Mouse (Mus musculus): ENCODE data around the gene Btn2a2.

Btn2a2 gene

GRCm38 (mm10) chr13:23448758-23449157 is 39.9 kb downstream of the Btn2a2 start:
- no peak for DNase-seq (ENCODE audit: low read depth, low spot score)

GRCm38 (mm10) chr13:23446498-23446952 is 42.1 kb downstream of the Btn2a2 start:
- DNase-seq (ENCODE audit: low read depth, low spot score), result peak; percentile 94

GRCm38 (mm10) chr13:23445561-23446320 is 42.9 kb downstream of the Btn2a2 start:
- DNase-seq (ENCODE audit: low read depth, low spot score), result peak; percentile 95

- no peak for DNase-seq (ENCODE audit: low read depth, low spot score)
Measured at GRCm38 (mm10) chr13:23445156-23445555, 43.5 kb downstream of the Btn2a2 start.

GRCm38 (mm10) chr13:23444451-23444850 is 44.2 kb downstream of the Btn2a2 start:
- no peak for DNase-seq (ENCODE audit: low read depth, low spot score)

- DNase-seq (ENCODE audit: low read depth, low spot score), result no peak
Measured at GRCm38 (mm10) chr13:23439901-23440300, 48.8 kb downstream of the Btn2a2 start.

GRCm38 (mm10) chr13:23438521-23438920 is 50.1 kb downstream of the Btn2a2 start:
- peak; percentile 78 for DNase-seq (ENCODE audit: low read depth, low spot score)

- peak; percentile 88 for DNase-seq (ENCODE audit: low read depth, low spot score)
Measured at GRCm38 (mm10) chr13:23437908-23438307, 50.7 kb downstream of the Btn2a2 start.

GRCm38 (mm10) chr13:23436861-23437822 is 51.5 kb downstream of the Btn2a2 start:
- peak; percentile 59 for DNase-seq (ENCODE audit: low read depth, low spot score)

- DNase-seq (ENCODE audit: low read depth, low spot score), result peak; percentile 80
Measured at GRCm38 (mm10) chr13:23436231-23436661, 52.4 kb downstream of the Btn2a2 start.

GRCm38 (mm10) chr13:23435676-23436075 is 53.0 kb downstream of the Btn2a2 start:
- peak; percentile 48 for DNase-seq (ENCODE audit: low read depth, low spot score)

GRCm38 (mm10) chr13:23435241-23435640 is 53.4 kb downstream of the Btn2a2 start:
- no peak for DNase-seq (ENCODE audit: low read depth, low spot score)

- DNase-seq (ENCODE audit: low read depth, low spot score), result no peak
Measured at GRCm38 (mm10) chr13:23434426-23434825, 54.2 kb downstream of the Btn2a2 start.

- no peak for DNase-seq (ENCODE audit: low read depth, low spot score)
Measured at GRCm38 (mm10) chr13:23433801-23434200, 54.9 kb downstream of the Btn2a2 start.

GRCm38 (mm10) chr13:23433206-23433605 is 55.5 kb downstream of the Btn2a2 start:
- no peak for DNase-seq (ENCODE audit: low read depth, low spot score)

- DNase-seq (ENCODE audit: low read depth, low spot score), result peak; percentile 97
Measured at GRCm38 (mm10) chr13:23432562-23433201, 56.0 kb downstream of the Btn2a2 start.

- DNase-seq (ENCODE audit: low read depth, low spot score), result peak; percentile 93
Measured at GRCm38 (mm10) chr13:23431351-23431771, 57.3 kb downstream of the Btn2a2 start.

GRCm38 (mm10) chr13:23430734-23431133 is 57.9 kb downstream of the Btn2a2 start:
- peak; percentile 93 for DNase-seq (ENCODE audit: low read depth, low spot score)

GRCm38 (mm10) chr13:23429771-23430380 is 58.8 kb downstream of the Btn2a2 start:
- DNase-seq (ENCODE audit: low read depth, low spot score), result no peak

- no peak for DNase-seq (ENCODE audit: low read depth, low spot score)
Measured at GRCm38 (mm10) chr13:23428166-23428993, 60.3 kb downstream of the Btn2a2 start.

Measured in brain, adult 2 months (tissue).